Mouse (Mus musculus): Measurements from ENCODE around the gene Syde2. TPM values are rescaled to one million over a fixed set of nuclear protein-coding genes. Genes with fewer than 3 reads are reported as not detected.

Syde2 gene
- polyA plus RNA-seq (2015; fragmentation: Nextera tagmentation; extraction: Ambion mirVana) = 0.50 and 0.65 TPM in 2 replicates

DNA sequence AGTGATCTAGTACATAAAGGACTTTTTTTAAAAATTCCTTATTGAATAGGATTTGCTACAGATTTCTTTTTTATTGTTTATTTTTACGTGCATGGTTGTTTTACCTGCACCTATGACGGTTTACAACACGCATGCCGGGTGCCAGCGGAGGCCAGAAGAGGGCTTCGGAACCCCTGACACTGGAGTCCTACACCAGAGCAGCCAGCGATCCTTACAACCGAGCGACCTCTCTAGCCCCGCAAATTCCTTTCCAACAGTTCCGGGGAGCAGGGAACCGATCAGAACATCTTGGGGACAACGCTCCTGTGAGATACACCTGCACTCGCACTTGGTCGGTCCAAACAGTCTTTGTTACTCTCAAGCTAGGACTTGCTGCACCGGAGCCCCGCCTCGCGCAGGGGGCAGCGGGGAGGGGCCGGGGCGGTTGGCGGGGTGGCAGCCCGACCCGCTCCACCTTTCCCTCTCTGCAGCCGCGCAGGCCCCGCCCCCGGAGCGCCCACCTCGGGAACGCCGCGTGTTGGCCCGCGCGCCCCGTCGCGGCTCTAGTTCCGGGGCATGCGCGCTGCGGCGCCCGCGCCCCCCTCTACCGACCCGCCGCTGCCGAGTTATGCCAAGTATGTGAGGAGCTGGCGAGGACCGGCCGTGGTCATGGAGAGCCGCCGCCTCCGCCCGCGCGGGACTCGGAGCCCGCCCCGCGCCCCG, at the start of gene Syde2:
TSS of gene Syde2 (plus strand) at position 603 of the 702 bp plus-strand sequence.
- WGBS = under 1% methylated on average over 65 of the region's 65 CpGs
- peak within 1 kb of the TSS; percentile 60 for H3K9ac ChIP-seq (replicated peaks)
- peak; percentile 92 for ATAC-seq (replicated peaks)

DNA sequence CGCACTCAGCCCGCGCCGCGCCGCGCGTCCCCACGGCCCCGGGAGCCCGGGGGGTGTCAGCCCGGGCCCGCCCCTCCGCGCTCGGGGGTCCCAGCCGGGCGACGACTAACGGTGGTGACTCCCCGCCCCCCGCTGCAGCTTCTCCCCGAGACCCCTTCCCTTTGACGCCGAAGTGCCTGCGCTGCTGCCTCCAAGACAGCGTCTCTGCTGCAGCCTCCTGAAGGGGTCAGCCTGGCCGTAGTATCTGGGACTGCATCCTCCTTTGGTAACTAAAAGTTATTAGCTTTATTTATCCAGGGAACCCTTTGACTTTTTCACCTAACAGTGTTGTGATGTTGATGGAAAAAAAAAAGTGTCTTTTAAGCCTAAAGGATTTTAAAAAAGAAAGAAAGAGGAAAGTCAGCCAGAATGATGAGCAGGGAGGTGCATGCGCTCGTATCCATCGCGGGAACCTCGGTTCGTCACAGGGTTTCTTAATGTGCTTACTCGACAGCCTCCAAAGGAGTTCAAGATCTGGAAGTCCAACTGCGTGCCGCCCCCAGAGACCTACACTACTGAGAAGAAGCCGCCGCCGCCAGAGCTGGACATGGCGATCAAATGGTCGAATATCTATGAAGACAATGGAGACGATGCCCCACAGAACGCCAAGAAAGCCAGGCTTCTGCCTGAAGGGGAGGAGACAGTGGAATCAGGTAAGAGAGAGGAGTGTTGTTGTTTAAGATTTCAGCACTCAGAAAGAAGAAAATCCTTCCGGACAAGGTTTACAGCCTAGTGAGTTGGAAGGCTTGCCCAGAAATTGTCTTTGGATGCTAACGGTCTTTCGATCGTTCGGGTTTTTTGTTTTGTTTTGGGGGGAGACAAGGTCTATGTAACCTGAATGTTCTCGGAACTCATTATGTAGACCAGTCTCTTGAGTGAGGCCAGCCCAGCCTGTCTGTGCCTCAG, 49.0 kb upstream of the Syde2 start:
- H3K27me3 ChIP-seq = no peaks in the 10 kb centered on the region
- WGBS = 20% methylated on average over 47 of the region's 50 CpGs
- peak overlapping the region; percentile 97 for H3K9ac ChIP-seq (replicated peaks)
- no peaks in the 10 kb centered on the region for H3K9me3 ChIP-seq
- peak overlapping the region; percentile 97 for H3K4me3 ChIP-seq
- peak overlapping the region; percentile 81 for H3K4me2 ChIP-seq (replicated peaks)
- peak overlapping the region; percentile 84 for H3K27ac ChIP-seq (replicated peaks)
- H3K36me3 ChIP-seq = peaks cover 12% of the 10 kb centered on the region
- H3K4me1 ChIP-seq = peaks cover 32% of the 10 kb centered on the region
- ATAC-seq (replicated peaks) = peak; percentile 9

More for the DNA sequence above, at the start of gene Syde2:
- H3K4me1 ChIP-seq = peaks cover 19% of the 10 kb centered on the region
- H3K36me3 ChIP-seq = no peaks in the 10 kb centered on the region
- peak within 1 kb of the TSS; percentile 68 for H3K4me2 ChIP-seq (replicated peaks)
- H3K4me3 ChIP-seq = peak within 1 kb of the TSS; percentile 70
- 0 out of 2 replicates have a peak, but pooled peaks cover 6% of the 10 kb centered on the region for H3K27me3 ChIP-seq
- H3K9me3 ChIP-seq = no peaks in the 10 kb centered on the region
- peak within 1 kb of the TSS; percentile 35; the same call in 1 of the 2 replicates for H3K27ac ChIP-seq (replicated peaks)

DNA sequence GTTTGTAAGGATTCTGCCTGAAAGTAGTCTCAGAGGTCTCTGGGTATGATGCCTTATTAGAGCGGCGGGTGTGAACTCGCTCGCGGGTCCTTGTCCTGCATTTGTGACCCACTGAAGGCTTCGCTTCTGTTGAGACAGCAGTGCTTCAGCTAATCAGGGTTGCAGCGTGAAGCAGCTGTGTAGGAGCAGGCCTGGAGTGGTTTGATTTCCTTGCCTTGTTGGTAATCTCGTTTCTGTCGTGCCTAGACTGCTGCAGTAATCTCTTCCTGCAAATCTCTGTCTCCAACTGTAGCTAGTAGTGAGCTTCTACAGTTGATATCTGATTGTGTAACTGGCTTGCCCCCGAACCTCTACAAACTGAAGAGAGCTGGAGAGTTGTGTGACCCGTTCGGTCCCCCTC, 48.3 kb upstream of the Syde2 start:
- WGBS = 80% methylated on average over 12 of the region's 12 CpGs

GRCm38 (mm10) chr3:145939971-145940370, 47.7 kb upstream of the Syde2 start:
- 0 out of 2 replicates have a peak overlapping the region, but pooled peaks have one; percentile 7 for H3K9ac ChIP-seq (replicated peaks)
- no peak for ATAC-seq (replicated peaks)
- H3K27ac ChIP-seq (replicated peaks) = no peak overlapping the region
- H3K27me3 ChIP-seq = no peaks in the 10 kb centered on the region
- no peak overlapping the region for H3K4me2 ChIP-seq (replicated peaks)
- no peaks in the 10 kb centered on the region for H3K9me3 ChIP-seq
- H3K36me3 ChIP-seq = peaks cover 24% of the 10 kb centered on the region
- H3K4me1 ChIP-seq = peaks cover 32% of the 10 kb centered on the region
- WGBS = 77% methylated on average over 4 of the region's 4 CpGs
- H3K4me3 ChIP-seq = no peak overlapping the region

More for the DNA sequence above, 48.3 kb upstream of the Syde2 start:
- Histone ChIP-seq H3K27me3 (no peaks in the 10 kb centered on the region), H3K9me3 (no peaks in the 10 kb centered on the region), H3K9ac (replicated peaks) (peak overlapping the region; percentile 97), H3K27ac (replicated peaks) (no peak overlapping the region), H3K4me2 (replicated peaks) (peak overlapping the region; percentile 81), H3K4me3 (peak overlapping the region; percentile 97), H3K4me1 (peaks cover 32% of the 10 kb centered on the region), H3K36me3 (peaks cover 18% of the 10 kb centered on the region)
- ATAC-seq (replicated peaks) = no peak

DNA sequence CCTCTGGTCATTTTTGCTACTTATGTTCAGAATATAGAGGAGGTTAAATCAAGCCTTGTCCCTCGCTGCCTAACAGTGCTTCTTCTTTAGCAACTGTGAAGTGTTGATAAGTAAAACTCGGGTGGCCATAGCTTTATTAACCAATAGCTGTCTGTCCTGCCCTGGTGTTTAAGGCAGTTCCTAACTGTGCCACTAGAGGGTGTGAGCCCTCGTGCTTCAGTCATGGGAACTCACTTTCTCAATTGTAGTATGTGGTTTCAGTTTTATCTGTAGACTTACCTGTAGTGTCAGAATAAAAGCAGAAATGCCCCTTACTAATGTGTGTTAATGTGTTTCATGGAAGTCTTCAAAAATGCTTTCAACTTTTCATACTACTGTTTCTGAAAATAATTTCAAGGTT, 45.7 kb upstream of the Syde2 start:
- H3K36me3 ChIP-seq = peaks cover 33% of the 10 kb centered on the region
- peaks cover 32% of the 10 kb centered on the region for H3K4me1 ChIP-seq
- no peaks in the 10 kb centered on the region for H3K27me3 ChIP-seq
- H3K4me3 ChIP-seq = no peak overlapping the region
- WGBS = 13% methylated on average over 3 of the region's 3 CpGs
- no peak overlapping the region for H3K9ac ChIP-seq (replicated peaks)
- no peak overlapping the region for H3K27ac ChIP-seq (replicated peaks)
- H3K9me3 ChIP-seq = no peaks in the 10 kb centered on the region
- no peak for ATAC-seq (replicated peaks)
- no peak overlapping the region for H3K4me2 ChIP-seq (replicated peaks)

DNA sequence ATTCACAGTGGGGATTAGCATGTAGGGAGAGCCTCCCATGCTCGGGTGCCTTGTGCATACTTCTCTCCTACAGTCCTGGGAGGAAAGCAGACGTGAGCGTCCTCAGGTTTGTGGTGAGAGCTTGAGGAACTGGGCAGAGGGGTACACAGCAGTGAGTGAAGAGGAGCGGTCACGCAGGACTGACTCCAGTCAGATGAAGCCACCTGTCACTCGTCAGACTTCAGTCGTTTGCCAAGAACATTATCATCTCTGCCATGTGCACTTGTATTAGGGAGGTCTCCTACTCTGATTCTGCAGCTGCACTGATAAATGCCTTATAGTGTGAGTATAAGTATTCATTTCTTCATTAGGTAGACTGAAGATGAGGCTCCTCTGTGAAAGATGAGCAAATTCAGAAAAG, 43.3 kb upstream of the Syde2 start:
- Histone ChIP-seq H3K9me3 (no peaks in the 10 kb centered on the region), H3K36me3 (peaks cover 33% of the 10 kb centered on the region), H3K9ac (replicated peaks) (no peak overlapping the region), H3K4me2 (replicated peaks) (no peak overlapping the region), H3K27me3 (peaks cover 4% of the 10 kb centered on the region; the same call in 1 of the 2 replicates), H3K4me3 (no peak overlapping the region), H3K27ac (replicated peaks) (no peak overlapping the region), H3K4me1 (peaks cover 20% of the 10 kb centered on the region)
- WGBS = 84% methylated on average over 7 of the region's 7 CpGs
- no peak for ATAC-seq (replicated peaks)

DNA sequence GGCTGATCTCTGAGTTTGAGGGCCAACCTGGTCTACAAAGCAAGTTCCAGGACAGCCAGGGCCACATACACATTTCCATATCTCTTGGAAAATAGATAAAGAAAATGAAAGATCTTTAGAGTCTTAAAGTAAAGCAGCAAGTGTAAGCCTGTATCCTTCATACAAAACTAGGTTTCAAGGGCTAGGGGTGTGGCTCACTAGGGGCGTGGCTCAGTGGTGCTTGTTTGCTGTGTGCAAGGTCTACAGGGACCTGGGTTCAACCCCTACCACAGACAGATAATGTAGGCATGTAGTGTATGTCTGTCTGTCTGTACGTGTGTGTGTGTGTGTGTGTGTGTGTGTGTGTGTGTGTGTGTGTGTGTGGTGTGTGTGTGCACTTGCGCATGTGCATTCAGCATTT, 41.8 kb upstream of the Syde2 start:
- 92% methylated on average over 3 of the region's 3 CpGs for WGBS
- peaks cover 16% of the 10 kb centered on the region for H3K4me1 ChIP-seq
- H3K27me3 ChIP-seq = peaks cover 4% of the 10 kb centered on the region; the same call in 1 of the 2 replicates
- no peak overlapping the region for H3K9ac ChIP-seq (replicated peaks)
- no peak overlapping the region for H3K4me3 ChIP-seq
- H3K36me3 ChIP-seq = peaks cover 28% of the 10 kb centered on the region
- H3K9me3 ChIP-seq = no peaks in the 10 kb centered on the region
- no peak for ATAC-seq (replicated peaks)
- H3K4me2 ChIP-seq (replicated peaks) = no peak overlapping the region
- no peak overlapping the region for H3K27ac ChIP-seq (replicated peaks)

DNA sequence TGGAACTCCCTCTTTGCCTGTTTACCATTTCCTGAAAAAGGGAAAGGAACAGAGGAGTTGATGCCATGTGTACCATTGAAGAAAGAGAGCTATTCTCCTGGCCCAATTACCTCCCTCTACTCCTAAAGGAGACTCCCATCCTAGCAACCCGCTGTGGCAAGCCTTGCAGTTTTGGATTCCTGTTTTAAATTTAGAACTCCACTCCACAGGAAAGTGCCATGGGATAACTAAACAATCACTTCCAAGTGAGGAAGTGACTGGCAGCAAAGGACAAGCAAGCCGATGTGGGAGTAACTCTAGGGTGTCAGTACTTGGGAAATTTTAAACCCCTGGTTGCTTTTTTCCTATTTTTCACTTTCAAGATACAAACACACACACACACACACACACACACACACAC, 41.0 kb upstream of the Syde2 start:
- H3K27ac ChIP-seq (replicated peaks) = no peak overlapping the region
- 65% methylated on average over 2 of the region's 2 CpGs for WGBS
- no peak overlapping the region for H3K4me3 ChIP-seq
- H3K9me3 ChIP-seq = no peaks in the 10 kb centered on the region
- H3K4me2 ChIP-seq (replicated peaks) = no peak overlapping the region
- H3K9ac ChIP-seq (replicated peaks) = no peak overlapping the region
- peaks cover 23% of the 10 kb centered on the region for H3K36me3 ChIP-seq
- H3K4me1 ChIP-seq = peaks cover 13% of the 10 kb centered on the region
- peaks cover 4% of the 10 kb centered on the region; the same call in 1 of the 2 replicates for H3K27me3 ChIP-seq
- no peak for ATAC-seq (replicated peaks)

GRCm38 (mm10) chr3:145947539-145948204, 40.0 kb upstream of the Syde2 start:
- Histone ChIP-seq H3K27ac (replicated peaks) (no peak overlapping the region), H3K9ac (replicated peaks) (no peak overlapping the region), H3K36me3 (peaks cover 22% of the 10 kb centered on the region), H3K4me2 (replicated peaks) (no peak overlapping the region), H3K9me3 (no peaks in the 10 kb centered on the region), H3K4me1 (peaks cover 10% of the 10 kb centered on the region), H3K27me3 (peaks cover 4% of the 10 kb centered on the region; the same call in 1 of the 2 replicates), H3K4me3 (no peak overlapping the region)
- 17% methylated on average over 6 of the region's 6 CpGs for WGBS
- ATAC-seq (replicated peaks) = peak; percentile 74

GRCm38 (mm10) chr3:145950034-145950814, 37.4 kb upstream of the Syde2 start:
- Histone ChIP-seq H3K27ac (replicated peaks) (no peak overlapping the region), H3K4me3 (peak overlapping the region; percentile 15; the same call in 1 of the 2 replicates), H3K36me3 (0 out of 2 replicates have a peak, but pooled peaks cover 7% of the 10 kb centered on the region), H3K4me2 (replicated peaks) (peak overlapping the region; percentile 38), H3K9me3 (no peaks in the 10 kb centered on the region), H3K9ac (replicated peaks) (0 out of 2 replicates have a peak overlapping the region, but pooled peaks have one; percentile 13), H3K27me3 (peaks cover 4% of the 10 kb centered on the region; the same call in 1 of the 2 replicates), H3K4me1 (peaks cover 10% of the 10 kb centered on the region)
- 6% methylated on average over 15 of the region's 15 CpGs for WGBS
- ATAC-seq (replicated peaks) = peak; percentile 86

DNA sequence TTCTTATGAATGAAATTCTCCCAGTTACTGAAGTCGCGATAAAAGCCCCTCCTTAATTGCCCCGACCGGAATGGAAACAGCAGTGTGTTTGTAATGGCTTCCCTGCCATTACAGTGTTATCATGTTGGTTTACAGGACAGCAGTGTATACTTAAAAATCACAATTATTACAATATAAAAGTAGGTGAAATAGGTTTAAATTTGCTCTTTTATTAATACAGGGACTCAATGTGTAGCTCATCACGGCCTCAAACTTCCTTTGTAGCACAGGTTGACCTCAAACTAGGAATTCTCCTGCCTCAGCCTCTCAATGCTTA, 36.9 kb upstream of the Syde2 start:
- Histone ChIP-seq H3K9me3 (no peaks in the 10 kb centered on the region), H3K4me1 (peaks cover 10% of the 10 kb centered on the region), H3K4me3 (no peak overlapping the region), H3K27me3 (peaks cover 4% of the 10 kb centered on the region; the same call in 1 of the 2 replicates), H3K27ac (replicated peaks) (no peak overlapping the region), H3K36me3 (0 out of 2 replicates have a peak, but pooled peaks cover 1% of the 10 kb centered on the region), H3K9ac (replicated peaks) (no peak overlapping the region), H3K4me2 (replicated peaks) (peak overlapping the region; percentile 38; the same call in 1 of the 2 replicates)
- ATAC-seq (replicated peaks) = no peak
- WGBS = 38% methylated on average over 5 of the region's 5 CpGs

Measured in forebrain, embryonic 15.5 days (tissue).